Mouse (Mus musculus): Measurements from ENCODE around the gene Ankrd28. TPM values are rescaled to one million over a fixed set of nuclear protein-coding genes. Genes with fewer than 3 reads are reported as not detected.
"Not testable (repeated sequence)": the region's sequence is repeated elsewhere in the genome, so short reads cannot be mapped to it uniquely, and the experiment has no call there.

Ankrd28 gene
- polyA plus RNA-seq, 1 experiment from 2014 or later: 12.6 TPM

- WGBS: 55% methylated on average over 2 of the region's 2 CpGs
- Histone ChIP-seq H3K27me3 (no peaks in the 10 kb centered on the region), H3K4me3 (no peak overlapping the region), H3K4me2 (replicated peaks) (no peak overlapping the region), H3K36me3 (no peaks in the 10 kb centered on the region), H3K4me1 (peaks cover 5% of the 10 kb centered on the region), H3K9me3 (replicated peaks) (no peaks in the 10 kb centered on the region), H3K9ac (no peak overlapping the region), H3K27ac (no peak overlapping the region)
- ATAC-seq (ENCODE audit: low FRiP score): no peak
Observed at GRCm38 (mm10) chr14:31786906-31787305, 43.5 kb downstream of the Ankrd28 start.

- Histone ChIP-seq H3K36me3 (no peaks in the 10 kb centered on the region), H3K9ac (no peak overlapping the region), H3K27me3 (no peaks in the 10 kb centered on the region), H3K4me3 (no peak overlapping the region), H3K4me1 (peaks cover 17% of the 10 kb centered on the region), H3K9me3 (replicated peaks) (no peaks in the 10 kb centered on the region), H3K27ac (no peak overlapping the region), H3K4me2 (replicated peaks) (no peak overlapping the region)
- ATAC-seq (ENCODE audit: low FRiP score): no peak
Observed at GRCm38 (mm10) chr14:31785681-31786080, 44.8 kb downstream of the Ankrd28 start.

GRCm38 (mm10) chr14:31784975-31785374 is 45.5 kb downstream of the Ankrd28 start:
- WGBS: 93% methylated on average over 5 of the region's 5 CpGs
- H3K4me1 ChIP-seq: peaks cover 20% of the 10 kb centered on the region
- H3K9me3 ChIP-seq (replicated peaks): no peaks in the 10 kb centered on the region
- no peak for ATAC-seq (ENCODE audit: low FRiP score)
- no peak overlapping the region for H3K27ac ChIP-seq
- no peak overlapping the region for H3K4me2 ChIP-seq (replicated peaks)
- H3K27me3 ChIP-seq: no peaks in the 10 kb centered on the region
- H3K36me3 ChIP-seq: no peaks in the 10 kb centered on the region
- no peak overlapping the region for H3K9ac ChIP-seq
- no peak overlapping the region for H3K4me3 ChIP-seq

- Histone ChIP-seq H3K4me3 (peak overlapping the region; percentile 20), H3K9ac (peak overlapping the region; percentile 54; the same call in 1 of the 2 replicates), H3K4me1 (peaks cover 20% of the 10 kb centered on the region), H3K9me3 (replicated peaks) (no peaks in the 10 kb centered on the region), H3K4me2 (replicated peaks) (peak overlapping the region; percentile 49), H3K36me3 (no peaks in the 10 kb centered on the region), H3K27me3 (no peaks in the 10 kb centered on the region), H3K27ac (peak overlapping the region; percentile 83)
- WGBS: 31% methylated on average over 11 of the region's 11 CpGs
- peak; percentile 48; the same call in 1 of the 2 replicates for ATAC-seq (ENCODE audit: low FRiP score)
Observed at GRCm38 (mm10) chr14:31781309-31782049, 49.0 kb downstream of the Ankrd28 start.

GRCm38 (mm10) chr14:31780412-31781233 is 49.8 kb downstream of the Ankrd28 start:
- Histone ChIP-seq H3K36me3 (no peaks in the 10 kb centered on the region), H3K9me3 (replicated peaks) (no peaks in the 10 kb centered on the region), H3K27me3 (no peaks in the 10 kb centered on the region), H3K4me3 (peak overlapping the region; percentile 20), H3K4me1 (peaks cover 20% of the 10 kb centered on the region), H3K27ac (peak overlapping the region; percentile 83), H3K9ac (peak overlapping the region; percentile 54), H3K4me2 (replicated peaks) (peak overlapping the region; percentile 49)
- peak; percentile 35 for ATAC-seq (ENCODE audit: low FRiP score)
- WGBS: 28% methylated on average over 11 of the region's 11 CpGs

GRCm38 (mm10) chr14:31773518-31773917 is 56.9 kb downstream of the Ankrd28 start:
- 93% methylated on average over 4 of the region's 4 CpGs for WGBS
- no peak for ATAC-seq (ENCODE audit: low FRiP score)

GRCm38 (mm10) chr14:31772251-31772650 is 58.2 kb downstream of the Ankrd28 start:
- H3K4me3 ChIP-seq: no peak overlapping the region
- H3K9me3 ChIP-seq (replicated peaks): no peaks in the 10 kb centered on the region
- ATAC-seq (ENCODE audit: low FRiP score): no peak
- H3K9ac ChIP-seq: no peak overlapping the region
- H3K36me3 ChIP-seq: no peaks in the 10 kb centered on the region
- H3K27ac ChIP-seq: no peak overlapping the region
- H3K4me2 ChIP-seq (replicated peaks): no peak overlapping the region
- H3K4me1 ChIP-seq: no peaks in the 10 kb centered on the region
- no peaks in the 10 kb centered on the region for H3K27me3 ChIP-seq

More at GRCm38 (mm10) chr14:31773518-31773917, 56.9 kb downstream of the Ankrd28 start:
- no peaks in the 10 kb centered on the region for H3K36me3 ChIP-seq
- H3K4me1 ChIP-seq: no peaks in the 10 kb centered on the region
- no peak overlapping the region for H3K9ac ChIP-seq
- no peaks in the 10 kb centered on the region for H3K9me3 ChIP-seq (replicated peaks)
- no peak overlapping the region for H3K27ac ChIP-seq
- no peaks in the 10 kb centered on the region for H3K27me3 ChIP-seq
- H3K4me2 ChIP-seq (replicated peaks): no peak overlapping the region
- H3K4me3 ChIP-seq: no peak overlapping the region

- Histone ChIP-seq H3K9ac (no peak overlapping the region), H3K27ac (no peak overlapping the region), H3K36me3 (no peaks in the 10 kb centered on the region), H3K9me3 (replicated peaks) (no peaks in the 10 kb centered on the region), H3K4me2 (replicated peaks) (no peak overlapping the region), H3K4me3 (no peak overlapping the region), H3K27me3 (no peaks in the 10 kb centered on the region), H3K4me1 (no peaks in the 10 kb centered on the region)
- WGBS: 93% methylated on average over 3 of the region's 3 CpGs
- ATAC-seq (ENCODE audit: low FRiP score): no peak
Observed at GRCm38 (mm10) chr14:31768531-31768930, 61.9 kb downstream of the Ankrd28 start.

- Histone ChIP-seq H3K9ac (no peak overlapping the region), H3K27me3 (no peaks in the 10 kb centered on the region), H3K27ac (no peak overlapping the region), H3K4me1 (no peaks in the 10 kb centered on the region), H3K9me3 (replicated peaks) (no peaks in the 10 kb centered on the region), H3K4me2 (replicated peaks) (no peak overlapping the region), H3K36me3 (peaks cover 5% of the 10 kb centered on the region; the same call in 1 of the 2 replicates), H3K4me3 (no peak overlapping the region)
- 90% methylated on average over 2 of the region's 2 CpGs for WGBS
- no peak for ATAC-seq (ENCODE audit: low FRiP score)
Observed at GRCm38 (mm10) chr14:31764083-31764482, 66.4 kb downstream of the Ankrd28 start.

- no peaks in the 10 kb centered on the region for H3K9me3 ChIP-seq (replicated peaks)
- WGBS: 93% methylated on average over 7 of the region's 7 CpGs
- H3K4me1 ChIP-seq: no peaks in the 10 kb centered on the region
- no peak overlapping the region for H3K27ac ChIP-seq
- no peak overlapping the region for H3K9ac ChIP-seq
- no peak for ATAC-seq (ENCODE audit: low FRiP score)
- no peak overlapping the region for H3K4me2 ChIP-seq (replicated peaks)
- peaks cover 5% of the 10 kb centered on the region; the same call in 1 of the 2 replicates for H3K36me3 ChIP-seq
- no peak overlapping the region for H3K4me3 ChIP-seq
- H3K27me3 ChIP-seq: no peaks in the 10 kb centered on the region
Observed at GRCm38 (mm10) chr14:31761727-31762126, 68.7 kb downstream of the Ankrd28 start.

- Histone ChIP-seq H3K27me3 (no peaks in the 10 kb centered on the region), H3K4me2 (replicated peaks) (no peak overlapping the region), H3K9ac (no peak overlapping the region), H3K27ac (no peak overlapping the region), H3K4me3 (no peak overlapping the region), H3K36me3 (peaks cover 15% of the 10 kb centered on the region), H3K9me3 (replicated peaks) (no peaks in the 10 kb centered on the region), H3K4me1 (no peaks in the 10 kb centered on the region)
- 94% methylated on average over 2 of the region's 2 CpGs for WGBS
- no peak for ATAC-seq (ENCODE audit: low FRiP score)
Observed at GRCm38 (mm10) chr14:31759195-31759594, 71.3 kb downstream of the Ankrd28 start.

GRCm38 (mm10) chr14:31758410-31758809 is 72.0 kb downstream of the Ankrd28 start:
- H3K9me3 ChIP-seq (replicated peaks); H3K4me3 ChIP-seq: not testable (repeated sequence)
- 94% methylated on average over 3 of the region's 3 CpGs for WGBS

More at GRCm38 (mm10) chr14:31758410-31758809, 72.0 kb downstream of the Ankrd28 start:
- not testable (repeated sequence) for H3K4me2 ChIP-seq (replicated peaks); H3K27ac ChIP-seq; H3K27me3 ChIP-seq; ATAC-seq (ENCODE audit: low FRiP score); H3K9ac ChIP-seq; H3K4me1 ChIP-seq
- peaks cover 16% of the 10 kb centered on the region for H3K36me3 ChIP-seq
